Mouse (Mus musculus): ENCODE results near the gene Vwa3a. TPM values are rescaled to one million over a fixed set of nuclear protein-coding genes. Genes with fewer than 3 reads are reported as not detected.

Vwa3a gene
- polyA plus RNA-seq, 1 experiment from 2014 or later, result 2.0 TPM

GRCm38 (mm10) chr7:120839786-120840185, 100.7 kb downstream of the Vwa3a start:
- Histone ChIP-seq H3K4me1 (replicated peaks; ENCODE audit: control insufficient read depth, insufficient read depth, low read length) (peaks cover 12% of the 10 kb centered on the region), H3K36me3 (ENCODE audit: control insufficient read depth, insufficient read depth) (no peaks in the 10 kb centered on the region), H3K4me2 (ENCODE audit: low read length) (no peak overlapping the region), H3K27ac (ENCODE audit: low read length) (no peak overlapping the region), H3K4me3 (replicated peaks; ENCODE audit: low read length) (no peak overlapping the region), H3K9me3 (ENCODE audit: control insufficient read depth, low read length) (no peaks in the 10 kb centered on the region), H3K27me3 (replicated peaks; ENCODE audit: control insufficient read depth, insufficient read depth, low read length) (no peaks in the 10 kb centered on the region), H3K9ac (replicated peaks; ENCODE audit: low read depth, low read length) (no peak overlapping the region)
- no peak for ATAC-seq
- WGBS, result 79% methylated on average over 2 of the region's 2 CpGs

GRCm38 (mm10) chr7:120842345-120843036, 103.4 kb downstream of the Vwa3a start, which contains the start of gene Eef2k:
Gene Eef2k (plus strand): TSS chr7:120842831.
- H3K27me3 ChIP-seq (replicated peaks; ENCODE audit: control insufficient read depth, insufficient read depth, low read length), result no peaks in the 10 kb centered on the region
- no peaks in the 10 kb centered on the region for H3K36me3 ChIP-seq (ENCODE audit: control insufficient read depth, insufficient read depth)
- H3K9ac ChIP-seq (replicated peaks; ENCODE audit: low read depth, low read length), result peak within 1 kb of the TSS; percentile 93
- H3K27ac ChIP-seq (ENCODE audit: low read length), result peak within 1 kb of the TSS; percentile 99
- peak; percentile 91 for ATAC-seq
- WGBS, result 3% methylated on average over 33 of the region's 35 CpGs
- peak within 1 kb of the TSS; percentile 82 for H3K4me3 ChIP-seq (replicated peaks; ENCODE audit: low read length)
- peaks cover 15% of the 10 kb centered on the region for H3K4me1 ChIP-seq (replicated peaks; ENCODE audit: control insufficient read depth, insufficient read depth, low read length)
- H3K4me2 ChIP-seq (ENCODE audit: low read length), result peak within 1 kb of the TSS; percentile 52
- H3K9me3 ChIP-seq (ENCODE audit: control insufficient read depth, low read length), result no peaks in the 10 kb centered on the region

- H3K27me3 ChIP-seq (replicated peaks; ENCODE audit: control insufficient read depth, insufficient read depth, low read length), result no peaks in the 10 kb centered on the region
- H3K9me3 ChIP-seq (ENCODE audit: control insufficient read depth, low read length), result no peaks in the 10 kb centered on the region
- no peaks in the 10 kb centered on the region for H3K36me3 ChIP-seq (ENCODE audit: control insufficient read depth, insufficient read depth)
- peak overlapping the region; percentile 82 for H3K4me3 ChIP-seq (replicated peaks; ENCODE audit: low read length)
- H3K4me2 ChIP-seq (ENCODE audit: low read length), result peak overlapping the region; percentile 52
- H3K4me1 ChIP-seq (replicated peaks; ENCODE audit: control insufficient read depth, insufficient read depth, low read length), result peaks cover 15% of the 10 kb centered on the region
- WGBS, result under 1% methylated on average over 40 of the region's 40 CpGs
- peak overlapping the region; percentile 93 for H3K9ac ChIP-seq (replicated peaks; ENCODE audit: low read depth, low read length)
- ATAC-seq, result peak; percentile 84
- H3K27ac ChIP-seq (ENCODE audit: low read length), result peak overlapping the region; percentile 99
These were observed 104.0 kb downstream of the Vwa3a start for GRCm38 (mm10) chr7:120843037-120843621.

- Histone ChIP-seq H3K9me3 (ENCODE audit: control insufficient read depth, low read length) (no peaks in the 10 kb centered on the region), H3K4me1 (replicated peaks; ENCODE audit: control insufficient read depth, insufficient read depth, low read length) (peaks cover 15% of the 10 kb centered on the region), H3K36me3 (ENCODE audit: control insufficient read depth, insufficient read depth) (no peaks in the 10 kb centered on the region), H3K4me3 (replicated peaks; ENCODE audit: low read length) (peak overlapping the region; percentile 82), H3K9ac (replicated peaks; ENCODE audit: low read depth, low read length) (peak overlapping the region; percentile 93), H3K27ac (ENCODE audit: low read length) (peak overlapping the region; percentile 99), H3K27me3 (replicated peaks; ENCODE audit: control insufficient read depth, insufficient read depth, low read length) (no peaks in the 10 kb centered on the region), H3K4me2 (ENCODE audit: low read length) (peak overlapping the region; percentile 52)
- WGBS, result 2% methylated on average over 16 of the region's 16 CpGs
- ATAC-seq, result peak; percentile 5; the same call in 1 of the 2 replicates
These were observed 104.8 kb downstream of the Vwa3a start for GRCm38 (mm10) chr7:120843852-120844435.

DNA sequence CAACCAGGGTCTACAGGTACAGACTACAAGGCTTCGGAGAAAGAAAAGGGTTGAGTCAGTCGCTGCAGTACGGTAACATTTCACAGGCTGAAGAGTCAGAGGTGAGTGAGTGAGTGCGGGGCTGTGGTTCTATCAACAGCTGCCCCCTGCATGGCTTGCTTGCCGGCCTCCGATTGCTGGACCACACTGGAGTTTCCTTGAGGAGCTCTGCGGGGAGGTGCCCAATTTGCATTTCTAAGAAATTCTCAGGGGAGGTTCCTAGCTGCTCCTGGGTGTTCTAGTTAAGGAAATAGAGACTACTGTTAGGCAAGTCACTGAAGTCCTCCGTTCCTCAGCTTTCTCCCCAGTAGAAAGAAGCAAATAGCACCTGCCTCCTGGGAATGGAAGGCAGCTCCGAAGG, 105.6 kb downstream of the Vwa3a start:
- no peak for ATAC-seq
- WGBS, result 11% methylated on average over 9 of the region's 9 CpGs
- Histone ChIP-seq H3K4me3 (replicated peaks; ENCODE audit: low read length) (peak overlapping the region; percentile 82), H3K4me2 (ENCODE audit: low read length) (peak overlapping the region; percentile 52), H3K4me1 (replicated peaks; ENCODE audit: control insufficient read depth, insufficient read depth, low read length) (peaks cover 15% of the 10 kb centered on the region), H3K9ac (replicated peaks; ENCODE audit: low read depth, low read length) (peak overlapping the region; percentile 93), H3K9me3 (ENCODE audit: control insufficient read depth, low read length) (no peaks in the 10 kb centered on the region), H3K36me3 (ENCODE audit: control insufficient read depth, insufficient read depth) (no peaks in the 10 kb centered on the region), H3K27me3 (replicated peaks; ENCODE audit: control insufficient read depth, insufficient read depth, low read length) (no peaks in the 10 kb centered on the region), H3K27ac (ENCODE audit: low read length) (no peak overlapping the region)

- Histone ChIP-seq H3K36me3 (ENCODE audit: control insufficient read depth, insufficient read depth) (no peaks in the 10 kb centered on the region), H3K4me2 (ENCODE audit: low read length) (no peak overlapping the region), H3K27ac (ENCODE audit: low read length) (no peak overlapping the region), H3K27me3 (replicated peaks; ENCODE audit: control insufficient read depth, insufficient read depth, low read length) (no peaks in the 10 kb centered on the region), H3K4me1 (replicated peaks; ENCODE audit: control insufficient read depth, insufficient read depth, low read length) (peaks cover 25% of the 10 kb centered on the region), H3K4me3 (replicated peaks; ENCODE audit: low read length) (no peak overlapping the region), H3K9me3 (ENCODE audit: control insufficient read depth, low read length) (no peaks in the 10 kb centered on the region), H3K9ac (replicated peaks; ENCODE audit: low read depth, low read length) (no peak overlapping the region)
- WGBS, result 83% methylated on average over 3 of the region's 3 CpGs
- no peak for ATAC-seq
These were observed 109.9 kb downstream of the Vwa3a start for GRCm38 (mm10) chr7:120848831-120849512.

DNA sequence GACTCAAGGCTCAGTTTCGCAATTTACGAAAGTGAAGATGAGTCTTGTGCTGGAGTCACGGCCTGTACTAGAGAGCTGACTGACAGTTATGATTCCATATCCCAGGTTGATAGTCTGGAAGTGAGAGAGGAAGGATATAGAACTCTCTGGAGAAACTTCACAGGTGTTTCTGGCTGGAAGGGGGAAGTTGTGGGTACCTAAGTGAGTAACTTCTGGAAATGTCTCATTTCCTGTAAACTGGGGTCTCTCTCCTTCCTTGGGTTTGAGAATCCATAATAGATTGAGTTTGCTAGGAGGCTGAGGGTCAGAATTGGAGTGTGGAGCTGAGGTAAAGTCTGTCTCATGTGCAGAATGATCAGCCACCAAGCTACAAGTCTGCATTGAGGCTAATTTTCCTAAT, 111.0 kb downstream of the Vwa3a start:
- no peaks in the 10 kb centered on the region for H3K27me3 ChIP-seq (replicated peaks; ENCODE audit: control insufficient read depth, insufficient read depth, low read length)
- ATAC-seq, result no peak
- WGBS, result 96% methylated on average over 3 of the region's 3 CpGs
- no peak overlapping the region for H3K27ac ChIP-seq (ENCODE audit: low read length)
- peaks cover 13% of the 10 kb centered on the region for H3K4me1 ChIP-seq (replicated peaks; ENCODE audit: control insufficient read depth, insufficient read depth, low read length)
- no peak overlapping the region for H3K4me2 ChIP-seq (ENCODE audit: low read length)
- no peak overlapping the region for H3K9ac ChIP-seq (replicated peaks; ENCODE audit: low read depth, low read length)
- H3K36me3 ChIP-seq (ENCODE audit: control insufficient read depth, insufficient read depth), result no peaks in the 10 kb centered on the region
- no peak overlapping the region for H3K4me3 ChIP-seq (replicated peaks; ENCODE audit: low read length)
- H3K9me3 ChIP-seq (ENCODE audit: control insufficient read depth, low read length), result no peaks in the 10 kb centered on the region
